Mouse (Mus musculus) kidney, embryonic 14.5 days (tissue): Measurements from ENCODE around the gene Tacr2. TPM values are rescaled to one million over a fixed set of nuclear protein-coding genes. Genes with fewer than 3 reads are reported as not detected.

Source experiments
- ATAC-seq: fragments of 200-750 bp; cut with Nextera tagmentation; 2 replicates; pipeline ENCODE4 v1.8.0; 2017; ENCODE audit warnings: moderate number of reproducible peaks, mild to moderate bottlenecking, moderate TSS enrichment, moderate library complexity; ENCODE audit not compliant: low FRiP score, low TSS enrichment
- H3K27ac ChIP-seq: fragments of 300-500 bp; sonication (generic); 2 replicates; pipeline ENCODE4 v1.5.1; 2014; ENCODE audit warnings: low read depth, mild to moderate bottlenecking, low read length, moderate library complexity, mixed read lengths
- H3K27me3 ChIP-seq: fragments of 300-500 bp; sonication (generic); 2 replicates; pipeline ENCODE4 v1.6.1; 2014; ENCODE audit warnings: mild to moderate bottlenecking, low read length; ENCODE audit not compliant: control insufficient read depth, insufficient read depth
- H3K36me3 ChIP-seq: fragments of 300-500 bp; sonication (generic); 2 replicates; pipeline ENCODE4 v1.6.1; 2014; ENCODE audit warnings: low read length, mixed read lengths; ENCODE audit not compliant: control insufficient read depth, insufficient read depth
- H3K4me1 ChIP-seq: fragments of 300-500 bp; sonication (generic); 2 replicates; pipeline ENCODE4 v1.6.1; 2014; ENCODE audit warnings: low read length, mixed read lengths; ENCODE audit not compliant: control insufficient read depth, insufficient read depth
- H3K4me2 ChIP-seq: fragments of 300-500 bp; sonication (generic); replicated peaks from 2 replicates; pipeline ENCODE4 v1.6.1; 2014; ENCODE audit warnings: low read depth, mild to moderate bottlenecking, low read length
- H3K4me3 ChIP-seq: fragments of 300-500 bp; sonication (generic); 2 replicates; pipeline ENCODE4 v1.5.1; 2014; ENCODE audit warnings: mild to moderate bottlenecking, low read length
- H3K9ac ChIP-seq: fragments of 300-500 bp; sonication (generic); 2 replicates; pipeline ENCODE4 v1.6.1; 2014; ENCODE audit warnings: low read depth, mild to moderate bottlenecking, low read length, moderate library complexity
- H3K9me3 ChIP-seq: fragments of 300-500 bp; sonication (generic); 2 replicates; pipeline ENCODE4 v1.6.1; 2016; ENCODE audit warnings: low read length; ENCODE audit not compliant: control insufficient read depth
- WGBS: fragments of 180-500 bp; shearing (Covaris S2); extraction: QIAGEN DNeasy Blood & Tissue Kit; methylation state at CpG from one replicate; pipeline ENCODE4 v1.1.7; 2014; 5-methylcytosine and 5-hydroxymethylcytosine counted together
- polyA plus RNA-seq: library from polyadenylated mRNA; unstranded; fragments of >200 nt; fragmentation: Nextera tagmentation; extraction: Ambion mirVana; gene quantifications from 2 replicates; pipeline ENCODE4 v1.2.1, GENCODE M21; 2014

Gene Tacr2
- polyA plus RNA-seq, 1 experiment from 2014 or later: not detected

DNA sequence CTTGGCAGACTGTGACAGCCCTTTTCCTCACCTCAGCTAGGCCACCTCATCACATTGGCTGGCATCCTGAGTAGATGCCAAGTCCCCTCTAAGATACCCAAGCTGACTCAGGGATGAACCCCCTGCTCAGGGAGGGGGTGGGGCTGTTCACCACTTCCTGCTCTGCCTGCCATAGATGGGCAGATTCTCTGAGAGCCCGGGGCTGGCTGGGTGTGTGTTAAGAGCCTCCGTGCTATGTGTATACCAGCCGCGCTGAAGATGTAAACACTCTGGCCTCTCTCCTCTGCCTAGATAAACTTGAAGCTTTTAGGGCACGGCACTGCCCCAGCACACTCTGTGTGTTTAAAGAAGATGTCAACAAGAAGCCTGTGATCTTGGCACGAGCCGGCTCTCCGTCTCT is 4.4 kb upstream of the Tacr2 start:
- Histone ChIP-seq H3K9me3 (no peaks in the 10 kb centered on the region), H3K4me2 (no peak overlapping the region), H3K9ac (no peak overlapping the region), H3K4me1 (peaks cover 6% of the 10 kb centered on the region; the same call in 1 of the 2 replicates), H3K27me3 (no peaks in the 10 kb centered on the region), H3K36me3 (no peaks in the 10 kb centered on the region), H3K27ac (no peak overlapping the region), H3K4me3 (no peak overlapping the region)
- ATAC-seq: no peak
- WGBS: 30% methylated on average over 8 of the region's 8 CpGs

DNA sequence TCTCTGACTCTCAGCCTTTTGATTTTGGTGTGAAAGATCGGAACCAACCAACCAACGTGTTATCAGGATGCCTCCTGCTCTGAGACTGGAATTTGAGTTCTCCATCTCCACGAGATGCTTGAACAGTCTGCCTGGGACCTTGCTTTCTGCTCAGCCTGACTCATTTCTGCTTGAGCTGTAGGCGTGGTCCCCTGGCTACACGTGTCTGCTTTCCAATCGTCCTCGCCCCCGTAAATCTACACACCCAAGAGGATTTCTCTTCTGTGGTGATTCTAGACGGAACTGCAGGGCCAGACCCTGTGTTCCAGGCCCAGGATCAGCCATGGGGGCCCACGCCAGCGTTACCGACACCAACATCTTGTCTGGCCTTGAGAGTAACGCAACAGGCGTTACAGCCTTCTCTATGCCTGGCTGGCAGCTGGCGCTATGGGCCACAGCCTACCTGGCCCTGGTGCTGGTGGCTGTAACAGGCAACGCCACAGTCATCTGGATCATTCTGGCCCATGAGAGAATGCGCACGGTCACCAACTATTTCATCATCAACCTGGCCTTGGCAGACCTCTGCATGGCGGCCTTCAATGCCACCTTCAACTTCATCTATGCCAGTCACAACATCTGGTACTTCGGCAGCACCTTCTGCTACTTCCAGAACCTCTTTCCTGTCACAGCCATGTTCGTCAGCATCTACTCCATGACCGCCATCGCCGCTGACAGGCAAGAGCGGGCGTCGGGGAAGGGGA is 428 bp downstream of the Tacr2 start:
- no peak for ATAC-seq
- no peak overlapping the region for H3K27ac ChIP-seq
- peaks cover 1% of the 10 kb centered on the region; the same call in 1 of the 2 replicates for H3K4me1 ChIP-seq
- no peak overlapping the region for H3K9ac ChIP-seq
- H3K36me3 ChIP-seq: no peaks in the 10 kb centered on the region
- H3K9me3 ChIP-seq: no peaks in the 10 kb centered on the region
- no peak overlapping the region for H3K4me3 ChIP-seq
- 83% methylated on average over 27 of the region's 27 CpGs for WGBS
- H3K27me3 ChIP-seq: no peaks in the 10 kb centered on the region
- no peak overlapping the region for H3K4me2 ChIP-seq

- no peak overlapping the region for H3K4me2 ChIP-seq
- no peak overlapping the region for H3K4me3 ChIP-seq
- WGBS: 86% methylated on average over 5 of the region's 5 CpGs
- H3K9me3 ChIP-seq: no peaks in the 10 kb centered on the region
- H3K4me1 ChIP-seq: 0 out of 2 replicates have a peak, but pooled peaks cover 4% of the 10 kb centered on the region
- H3K36me3 ChIP-seq: no peaks in the 10 kb centered on the region
- no peak overlapping the region for H3K27ac ChIP-seq
- ATAC-seq: no peak
- no peaks in the 10 kb centered on the region for H3K27me3 ChIP-seq
- H3K9ac ChIP-seq: no peak overlapping the region
These were observed 6.1 kb downstream of the Tacr2 start for GRCm38 (mm10) chr10:62258298-62258697.

DNA sequence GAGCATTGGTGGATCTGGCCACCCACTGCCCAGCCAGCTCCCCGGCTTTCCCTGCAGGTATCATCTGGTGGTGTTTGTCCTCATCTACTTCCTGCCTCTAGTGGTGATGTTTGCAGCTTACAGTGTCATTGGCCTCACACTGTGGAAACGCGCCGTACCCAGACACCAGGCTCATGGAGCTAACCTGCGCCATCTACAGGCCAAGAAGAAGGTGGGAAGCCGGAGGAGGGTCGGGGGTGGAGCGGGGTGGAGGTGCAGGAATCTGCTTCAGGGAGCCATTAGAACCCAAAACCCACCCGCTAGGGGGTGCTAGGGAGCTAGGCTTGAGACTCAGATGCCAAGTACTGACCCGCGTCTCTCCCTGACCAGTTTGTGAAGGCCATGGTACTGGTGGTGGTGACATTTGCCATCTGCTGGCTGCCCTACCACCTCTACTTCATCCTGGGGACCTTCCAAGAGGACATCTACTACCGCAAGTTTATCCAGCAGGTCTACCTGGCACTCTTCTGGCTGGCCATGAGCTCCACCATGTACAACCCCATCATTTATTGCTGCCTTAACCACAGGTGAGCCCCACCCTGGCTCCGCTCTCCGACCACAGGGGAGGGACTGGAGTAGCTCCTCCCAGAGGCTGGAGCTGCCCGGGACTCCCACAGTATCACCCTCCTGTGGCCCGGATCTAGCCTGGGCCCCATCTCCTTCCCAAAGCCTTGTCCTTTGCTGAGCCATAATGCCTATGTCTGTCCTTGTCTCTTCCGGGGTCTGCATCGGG is 9.1 kb downstream of the Tacr2 start:
- 0 out of 2 replicates have a peak, but pooled peaks cover 4% of the 10 kb centered on the region for H3K4me1 ChIP-seq
- peak; percentile 93 for ATAC-seq
- H3K27ac ChIP-seq: no peak overlapping the region
- WGBS: 18% methylated on average over 18 of the region's 18 CpGs
- H3K27me3 ChIP-seq: no peaks in the 10 kb centered on the region
- H3K9me3 ChIP-seq: no peaks in the 10 kb centered on the region
- no peaks in the 10 kb centered on the region for H3K36me3 ChIP-seq
- no peak overlapping the region for H3K4me2 ChIP-seq
- H3K9ac ChIP-seq: no peak overlapping the region
- H3K4me3 ChIP-seq: no peak overlapping the region

DNA sequence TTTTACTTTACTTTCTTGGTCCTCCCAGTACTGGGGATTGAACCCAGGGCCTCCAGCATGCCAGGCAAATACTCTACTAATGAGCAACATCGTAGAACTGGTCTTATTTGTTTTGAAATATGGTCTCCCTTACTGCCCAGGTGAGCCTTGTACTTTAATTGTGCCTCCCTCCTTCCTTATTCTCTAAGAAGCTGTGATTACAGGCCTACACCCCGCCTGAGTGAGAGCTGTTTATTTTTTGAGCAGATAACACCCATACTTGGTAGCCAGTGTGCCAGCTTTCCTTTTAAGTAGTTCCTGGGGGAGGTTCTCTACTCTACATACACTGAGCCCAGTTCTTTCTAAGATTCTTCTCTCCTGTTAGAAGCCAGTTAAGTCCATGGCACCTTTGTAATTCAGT is 12.1 kb downstream of the Tacr2 start:
- Histone ChIP-seq H3K9ac (no peak overlapping the region), H3K36me3 (peaks cover 2% of the 10 kb centered on the region; the same call in 1 of the 2 replicates), H3K9me3 (no peaks in the 10 kb centered on the region), H3K4me3 (no peak overlapping the region), H3K27me3 (no peaks in the 10 kb centered on the region), H3K4me2 (no peak overlapping the region), H3K4me1 (0 out of 2 replicates have a peak, but pooled peaks cover 4% of the 10 kb centered on the region), H3K27ac (no peak overlapping the region)
- WGBS: 55% methylated on average over 2 of the region's 2 CpGs
- no peak for ATAC-seq

- ATAC-seq: no peak
- H3K36me3 ChIP-seq: peaks cover 17% of the 10 kb centered on the region; the same call in 1 of the 2 replicates
- 79% methylated on average over 16 of the region's 16 CpGs for WGBS
- no peaks in the 10 kb centered on the region for H3K4me1 ChIP-seq
- no peak overlapping the region for H3K4me2 ChIP-seq
- H3K9ac ChIP-seq: no peak overlapping the region
- no peak overlapping the region for H3K4me3 ChIP-seq
- no peaks in the 10 kb centered on the region for H3K27me3 ChIP-seq
- H3K9me3 ChIP-seq: no peaks in the 10 kb centered on the region
- H3K27ac ChIP-seq: no peak overlapping the region
These were observed 17.0 kb downstream of the Tacr2 start for GRCm38 (mm10) chr10:62269278-62269677.

DNA sequence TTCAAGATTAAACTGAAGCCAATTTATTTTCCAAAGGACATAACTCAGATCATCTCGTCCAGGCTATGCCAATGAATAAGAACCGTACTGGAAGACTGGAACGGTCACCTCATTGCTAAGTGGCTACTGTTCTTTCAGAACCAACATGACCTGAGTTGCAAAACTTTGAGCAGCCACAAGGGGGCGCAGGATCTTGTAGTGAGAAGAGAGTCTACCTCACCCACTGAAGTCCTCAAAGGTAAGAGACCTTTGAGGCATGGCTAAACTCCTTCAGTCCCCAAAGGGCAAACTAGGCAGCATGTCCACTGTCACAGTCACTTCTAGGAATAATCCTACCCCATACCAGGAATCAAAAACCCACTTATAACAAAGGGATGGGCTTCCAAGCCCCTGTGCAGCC is 23.0 kb downstream of the Tacr2 start:
- H3K9ac ChIP-seq: no peak overlapping the region
- no peaks in the 10 kb centered on the region for H3K4me1 ChIP-seq
- no peak for ATAC-seq
- H3K27me3 ChIP-seq: no peaks in the 10 kb centered on the region
- peaks cover 18% of the 10 kb centered on the region for H3K36me3 ChIP-seq
- no peak overlapping the region for H3K4me2 ChIP-seq
- H3K4me3 ChIP-seq: no peak overlapping the region
- 38% methylated on average over 4 of the region's 4 CpGs for WGBS
- no peak overlapping the region for H3K27ac ChIP-seq
- no peaks in the 10 kb centered on the region for H3K9me3 ChIP-seq

DNA sequence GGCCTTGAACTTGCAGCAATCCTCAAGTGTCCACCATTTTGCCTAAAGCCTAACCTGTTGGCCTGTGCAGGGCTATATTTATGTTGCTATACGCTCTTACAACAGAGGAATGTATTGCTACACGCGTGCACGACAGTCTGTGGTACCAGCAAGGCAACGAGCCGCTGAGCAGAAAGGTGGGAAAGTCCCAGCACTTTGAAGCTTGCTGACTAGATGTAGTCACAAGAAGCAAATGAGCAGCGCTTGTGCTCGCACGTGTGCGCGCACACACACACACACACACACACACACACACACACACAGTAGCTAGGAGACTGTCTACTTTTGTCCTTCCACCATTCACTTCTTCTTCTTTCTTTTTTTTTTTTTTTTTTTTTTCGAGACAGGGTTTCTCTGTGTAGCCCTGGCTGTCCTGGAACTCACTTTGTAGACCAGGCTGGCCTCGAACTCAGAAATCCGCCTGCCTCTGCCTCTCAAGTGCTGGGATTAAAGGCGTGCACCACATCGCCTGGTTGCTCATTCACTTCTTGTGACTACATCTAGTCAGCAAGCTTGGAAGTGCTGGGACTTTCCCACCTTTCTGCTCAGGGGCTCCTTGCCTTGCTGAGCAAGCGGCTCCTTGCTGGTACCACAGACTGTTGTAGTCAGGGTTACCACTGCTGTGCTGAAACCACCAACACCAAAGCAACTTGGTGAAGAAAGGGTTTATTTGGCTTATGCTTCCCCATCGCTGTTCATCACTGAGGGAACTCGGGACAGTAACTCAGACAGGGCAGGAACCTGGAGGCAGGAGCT is 25.5 kb downstream of the Tacr2 start:
- Histone ChIP-seq H3K9me3 (no peaks in the 10 kb centered on the region), H3K36me3 (peaks cover 23% of the 10 kb centered on the region)

More for the DNA sequence above, 25.5 kb downstream of the Tacr2 start:
- WGBS: 94% methylated on average over 17 of the region's 19 CpGs
- H3K27me3 ChIP-seq: no peaks in the 10 kb centered on the region
- H3K9ac ChIP-seq: no peak overlapping the region
- no peak overlapping the region for H3K4me3 ChIP-seq
- no peak for ATAC-seq
- no peak overlapping the region for H3K27ac ChIP-seq
- no peak overlapping the region for H3K4me2 ChIP-seq
- H3K4me1 ChIP-seq: no peaks in the 10 kb centered on the region
